Mouse (Mus musculus) liver, embryonic 11.5 days (tissue): ENCODE results near the gene Aldh16a1. TPM values are rescaled to one million over a fixed set of nuclear protein-coding genes. Genes with fewer than 3 reads are reported as not detected.

ENCODE experiments used
- ATAC-seq: fragments of 200-750 bp; cut with Nextera tagmentation; replicated peaks from 2 replicates; pipeline ENCODE4 v1.8.0; 2017; ENCODE audit warnings: moderate number of reproducible peaks, mild to moderate bottlenecking, moderate TSS enrichment, moderate library complexity; ENCODE audit not compliant: low FRiP score
- DNase-seq: peaks from one replicate; pipeline ENCODE4 v3.0.0-alpha.2; 2017; ENCODE audit warnings: low spot score
- H3K27ac ChIP-seq: fragments of 300-500 bp; sonication (generic); 2 replicates; pipeline ENCODE4 v1.5.1; 2014; ENCODE audit warnings: mild to moderate bottlenecking, low read depth, low read length, control low read depth
- H3K27me3 ChIP-seq: fragments of 300-500 bp; sonication (generic); replicated peaks from 2 replicates; pipeline ENCODE4 v1.6.1; 2014; ENCODE audit warnings: low read length, mixed read lengths; ENCODE audit not compliant: control insufficient read depth, insufficient read depth
- H3K36me3 ChIP-seq: fragments of 300-500 bp; sonication (generic); 2 replicates; pipeline ENCODE4 v1.6.1; 2014; ENCODE audit warnings: mild to moderate bottlenecking, low read length, moderate library complexity, mixed read lengths; ENCODE audit not compliant: control insufficient read depth, insufficient read depth
- H3K4me1 ChIP-seq: fragments of 300-500 bp; sonication (generic); replicated peaks from 2 replicates; pipeline ENCODE4 v1.6.1; 2014; ENCODE audit warnings: low read length, mixed read lengths; ENCODE audit not compliant: control insufficient read depth, insufficient read depth
- H3K4me2 ChIP-seq: fragments of 300-500 bp; sonication (generic); 2 replicates; pipeline ENCODE4 v1.6.1; 2014; ENCODE audit warnings: mild to moderate bottlenecking, control low read depth, moderate library complexity
- H3K4me3 ChIP-seq: fragments of 300-500 bp; sonication (generic); 2 replicates; pipeline ENCODE4 v1.5.1; 2014; ENCODE audit warnings: low read depth, low read length, control low read depth
- H3K9ac ChIP-seq: fragments of 300-500 bp; sonication (generic); 2 replicates; pipeline ENCODE4 v1.6.1; 2014; ENCODE audit warnings: low read depth, low read length, control low read depth
- H3K9me3 ChIP-seq: fragments of 300-500 bp; sonication (generic); 2 replicates; pipeline ENCODE4 v1.6.1; 2016; ENCODE audit warnings: low read length, inconsistent platforms, mixed read lengths; ENCODE audit not compliant: control insufficient read depth
- WGBS: fragments of 180-500 bp; shearing (Covaris S2); extraction: QIAGEN DNeasy Blood & Tissue Kit; methylation state at CpG from one replicate; pipeline ENCODE4 v1.1.7; 2014; 5-methylcytosine and 5-hydroxymethylcytosine counted together
- polyA plus RNA-seq: library from polyadenylated mRNA; unstranded; fragments of >200 nt; fragmentation: Nextera tagmentation; extraction: Ambion mirVana; gene quantifications from 2 replicates; pipeline ENCODE4 v1.2.1, GENCODE M21; 2014

Aldh16a1 gene
- polyA plus RNA-seq, 1 experiment from 2014 or later = 60.6 TPM

DNA sequence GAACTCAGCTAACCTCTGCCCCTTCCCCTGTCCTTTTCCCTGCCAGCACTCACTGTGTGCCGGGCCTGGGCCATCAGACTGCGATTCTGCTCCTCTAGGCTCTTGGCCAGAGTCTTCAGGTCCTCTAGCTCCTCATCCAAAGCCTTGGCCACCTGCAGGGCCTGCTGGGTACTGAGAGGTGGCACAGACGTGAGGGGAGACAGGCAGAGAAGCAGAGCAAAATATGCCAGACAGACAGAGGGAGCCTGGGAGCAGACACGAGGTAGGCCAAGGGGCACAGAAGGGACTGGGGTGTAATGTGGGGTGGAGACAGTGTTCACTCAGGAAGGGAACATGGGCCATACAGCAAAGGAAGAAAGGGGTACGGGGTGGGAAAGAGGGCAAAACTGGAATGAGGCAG is 39.0 kb upstream of the Aldh16a1 start:
- no peak for ATAC-seq
- 57% methylated on average over 5 of the region's 5 CpGs for WGBS
- no peak overlapping the region for H3K9ac ChIP-seq

DNA sequence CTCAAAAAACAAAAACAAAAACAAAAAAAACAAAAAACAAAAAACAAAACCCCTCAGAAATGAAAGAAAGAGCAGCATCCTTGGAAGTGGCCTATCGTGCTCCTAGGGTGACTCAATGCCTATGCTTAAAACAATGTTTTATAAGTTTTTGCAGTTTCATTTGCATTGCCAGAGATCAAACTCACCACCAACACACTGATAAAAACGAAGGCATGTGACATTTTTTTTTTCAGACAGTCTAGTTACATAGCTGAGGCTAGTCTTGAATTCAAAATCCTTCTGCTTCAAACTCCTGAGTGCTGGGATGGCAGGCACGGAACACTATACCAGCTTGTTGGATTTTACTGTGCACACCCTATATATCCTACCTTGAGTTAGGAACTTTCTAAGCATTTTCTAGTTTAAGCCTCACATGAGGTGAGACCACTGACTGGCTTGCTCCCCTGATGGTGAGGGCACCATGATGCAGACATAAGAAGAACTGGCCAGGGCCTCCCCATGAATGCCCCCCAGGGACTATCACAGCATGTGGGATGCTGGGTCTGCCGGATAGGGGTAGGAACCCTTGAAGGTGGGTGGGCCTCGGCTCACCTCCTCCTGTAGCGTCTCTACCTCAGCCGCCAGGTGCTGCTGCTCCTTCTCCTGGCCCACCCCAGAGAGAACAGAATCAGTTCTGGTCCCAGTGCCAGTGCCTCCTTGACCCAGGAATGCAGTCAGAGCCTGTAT is 38.4 kb upstream of the Aldh16a1 start:
- 75% methylated on average over 7 of the region's 7 CpGs for WGBS
- no peak overlapping the region for H3K4me3 ChIP-seq
- H3K9ac ChIP-seq = no peak overlapping the region
- ATAC-seq (no peak), DNase-seq (no peak)
- H3K4me2 ChIP-seq = no peak overlapping the region
- no peak overlapping the region for H3K27ac ChIP-seq
- H3K36me3 ChIP-seq = no peaks in the 10 kb centered on the region
- H3K27me3 ChIP-seq = peaks cover 61% of the 10 kb centered on the region
- no peaks in the 10 kb centered on the region for H3K9me3 ChIP-seq
- H3K4me1 ChIP-seq = no peaks in the 10 kb centered on the region

More for the DNA sequence above, 39.0 kb upstream of the Aldh16a1 start:
- H3K27ac ChIP-seq = no peak overlapping the region
- no peak for DNase-seq
- H3K27me3 ChIP-seq = peaks cover 54% of the 10 kb centered on the region
- H3K9me3 ChIP-seq = no peaks in the 10 kb centered on the region
- no peak overlapping the region for H3K4me2 ChIP-seq
- no peaks in the 10 kb centered on the region for H3K4me1 ChIP-seq
- H3K36me3 ChIP-seq = no peaks in the 10 kb centered on the region
- H3K4me3 ChIP-seq = no peak overlapping the region

DNA sequence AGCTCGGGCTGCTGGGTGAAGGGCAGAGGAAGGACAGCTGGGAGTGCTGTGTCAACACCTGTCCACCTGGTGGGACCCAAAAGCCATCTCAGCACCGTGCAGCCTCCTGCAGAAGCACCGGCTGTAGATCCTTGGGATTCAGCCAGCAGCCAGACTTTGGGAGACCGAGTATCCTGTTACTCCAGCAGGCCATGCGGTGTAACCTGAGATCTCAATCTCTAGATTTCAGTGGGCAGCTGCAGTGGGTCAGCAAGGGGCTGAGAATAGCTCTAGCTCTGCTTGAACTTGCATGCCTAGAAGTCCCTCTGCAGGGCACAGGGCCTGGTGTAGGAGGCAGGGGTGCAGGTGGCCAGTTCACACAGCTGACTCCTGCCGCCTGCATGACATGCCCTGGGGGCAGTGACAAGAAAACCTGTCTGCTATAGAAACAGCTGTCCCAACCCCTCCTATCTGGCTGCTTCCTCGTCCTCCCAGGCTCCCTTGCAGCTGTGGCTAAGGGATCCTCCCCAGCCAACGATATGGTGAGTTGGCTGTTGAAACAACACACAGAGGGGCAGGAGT is 37.5 kb upstream of the Aldh16a1 start:
- WGBS = 21% methylated on average over 8 of the region's 8 CpGs
- H3K27ac ChIP-seq = no peak overlapping the region
- DNase-seq = no peak

GRCm38 (mm10) chr7:45191161-45191560 is 36.8 kb upstream of the Aldh16a1 start:
- Histone ChIP-seq H3K27ac (no peak overlapping the region), H3K4me3 (no peak overlapping the region), H3K36me3 (no peaks in the 10 kb centered on the region), H3K4me1 (no peaks in the 10 kb centered on the region), H3K4me2 (no peak overlapping the region), H3K9me3 (no peaks in the 10 kb centered on the region), H3K27me3 (peaks cover 70% of the 10 kb centered on the region), H3K9ac (no peak overlapping the region)
- no peak for DNase-seq
- 47% methylated on average over 2 of the region's 2 CpGs for WGBS
- ATAC-seq = no peak

More for the DNA sequence above, 37.5 kb upstream of the Aldh16a1 start:
- Histone ChIP-seq H3K4me2 (no peak overlapping the region), H3K4me3 (no peak overlapping the region), H3K9me3 (no peaks in the 10 kb centered on the region), H3K9ac (no peak overlapping the region), H3K36me3 (no peaks in the 10 kb centered on the region), H3K27me3 (peaks cover 65% of the 10 kb centered on the region), H3K4me1 (no peaks in the 10 kb centered on the region)
- ATAC-seq = no peak

DNA sequence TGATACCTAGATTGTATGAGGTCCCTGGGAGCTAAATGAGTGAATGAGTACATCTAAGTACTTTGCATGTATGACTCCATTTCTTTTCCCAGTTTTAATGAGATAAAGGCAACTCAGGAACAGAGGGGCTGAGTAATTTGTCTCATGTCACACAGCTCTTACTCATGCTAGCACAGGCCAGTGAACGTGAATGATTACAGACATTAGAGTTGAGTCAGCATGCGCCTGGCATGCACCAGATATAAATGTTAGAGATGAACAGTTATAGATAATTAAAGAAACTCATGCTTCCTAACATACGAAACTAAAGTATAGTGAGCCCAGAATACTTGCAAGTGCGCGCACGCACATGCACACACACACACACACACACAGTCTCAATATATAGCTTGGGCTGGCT is 35.8 kb upstream of the Aldh16a1 start:
- Histone ChIP-seq H3K36me3 (no peaks in the 10 kb centered on the region), H3K9me3 (no peaks in the 10 kb centered on the region), H3K4me1 (no peaks in the 10 kb centered on the region), H3K4me2 (no peak overlapping the region), H3K9ac (no peak overlapping the region), H3K4me3 (no peak overlapping the region), H3K27me3 (peaks cover 73% of the 10 kb centered on the region), H3K27ac (no peak overlapping the region)
- DNase-seq (no peak), ATAC-seq (no peak)
- 74% methylated on average over 6 of the region's 6 CpGs for WGBS

DNA sequence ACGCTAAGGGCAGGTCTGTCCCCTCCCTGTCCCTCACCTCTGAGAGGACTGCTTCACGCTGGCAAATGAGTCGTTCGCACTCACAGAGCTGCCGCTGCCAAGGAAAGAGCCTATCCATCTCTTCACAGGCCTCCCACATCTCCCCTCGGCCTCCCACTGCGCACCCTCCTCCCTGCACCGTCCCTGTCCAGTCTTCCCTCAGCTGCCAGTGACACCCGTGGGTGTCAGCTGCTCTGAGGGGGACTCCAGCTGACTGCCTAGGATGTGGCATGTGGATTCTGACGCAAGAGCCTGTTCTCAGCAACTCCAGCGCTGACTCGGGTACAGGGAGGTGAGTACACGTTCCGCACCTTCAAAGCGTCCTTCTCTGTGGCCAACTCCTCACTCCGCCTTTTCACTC is 35.2 kb upstream of the Aldh16a1 start:
- no peak overlapping the region for H3K4me3 ChIP-seq

GRCm38 (mm10) chr7:45185921-45186320 is 31.5 kb upstream of the Aldh16a1 start:
- Histone ChIP-seq H3K4me3 (no peak overlapping the region), H3K9ac (no peak overlapping the region), H3K4me2 (no peak overlapping the region), H3K27me3 (peaks cover 96% of the 10 kb centered on the region), H3K36me3 (no peaks in the 10 kb centered on the region), H3K4me1 (peaks cover 9% of the 10 kb centered on the region), H3K27ac (no peak overlapping the region), H3K9me3 (no peaks in the 10 kb centered on the region)
- WGBS = 62% methylated on average over 7 of the region's 7 CpGs
- DNase-seq (no peak), ATAC-seq (no peak)

More for the DNA sequence above, 35.2 kb upstream of the Aldh16a1 start:
- H3K27me3 ChIP-seq = peaks cover 78% of the 10 kb centered on the region
- H3K4me1 ChIP-seq = no peaks in the 10 kb centered on the region
- no peak for ATAC-seq
- H3K4me2 ChIP-seq = no peak overlapping the region
- WGBS = 54% methylated on average over 16 of the region's 16 CpGs
- no peak overlapping the region for H3K27ac ChIP-seq
- no peak for DNase-seq
- H3K9me3 ChIP-seq = no peaks in the 10 kb centered on the region
- no peak overlapping the region for H3K9ac ChIP-seq
- H3K36me3 ChIP-seq = no peaks in the 10 kb centered on the region

- Histone ChIP-seq H3K4me2 (no peak overlapping the region), H3K4me3 (no peak overlapping the region), H3K9me3 (no peaks in the 10 kb centered on the region), H3K27ac (no peak overlapping the region), H3K9ac (no peak overlapping the region), H3K27me3 (peaks cover 96% of the 10 kb centered on the region), H3K4me1 (peaks cover 9% of the 10 kb centered on the region), H3K36me3 (no peaks in the 10 kb centered on the region)
- 55% methylated on average over 7 of the region's 7 CpGs for WGBS
- DNase-seq (no peak), ATAC-seq (no peak)
These were observed 29.3 kb upstream of the Aldh16a1 start for GRCm38 (mm10) chr7:45183672-45184071.

- no peak for DNase-seq
- Histone ChIP-seq H3K9me3 (no peaks in the 10 kb centered on the region), H3K4me3 (peak overlapping the region; percentile 26), H3K9ac (0 out of 2 replicates have a peak overlapping the region, but pooled peaks have one; percentile 3), H3K27me3 (peaks cover 96% of the 10 kb centered on the region), H3K27ac (no peak overlapping the region), H3K4me2 (peak overlapping the region; percentile 62), H3K4me1 (peaks cover 9% of the 10 kb centered on the region), H3K36me3 (no peaks in the 10 kb centered on the region)
- WGBS = 20% methylated on average over 11 of the region's 11 CpGs
- ATAC-seq = 0 out of 2 replicates have a peak, but pooled peaks have one; percentile 6
These were observed 28.2 kb upstream of the Aldh16a1 start for GRCm38 (mm10) chr7:45182606-45183005.
